Mouse (Mus musculus): ENCODE results near the gene Ehbp1. TPM values are rescaled to one million over a fixed set of nuclear protein-coding genes. Genes with fewer than 3 reads are reported as not detected.

Gene Ehbp1
- total RNA-seq, 1 experiment from 2014 or later, result 29.1 TPM

DNA sequence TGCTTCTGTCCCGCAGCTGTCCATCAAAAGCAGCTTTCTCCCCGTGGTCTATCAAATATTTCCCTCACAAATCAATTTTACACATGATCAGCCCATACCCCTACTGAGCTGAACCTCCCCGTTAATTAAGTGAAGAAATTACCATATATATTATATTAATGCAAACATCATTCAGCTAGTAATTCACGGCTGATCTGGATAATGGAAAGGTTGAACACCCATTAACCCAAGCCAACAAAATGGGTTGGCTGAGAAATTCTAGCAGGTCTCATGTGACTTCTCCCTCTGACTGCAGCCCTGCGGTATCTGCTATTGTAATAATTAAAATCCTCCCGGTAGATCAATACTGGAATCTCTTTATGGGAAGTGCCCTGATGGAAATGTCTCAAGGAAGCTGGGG, 286.2 kb downstream of the Ehbp1 start:
- DNase-seq, result no peak

DNA sequence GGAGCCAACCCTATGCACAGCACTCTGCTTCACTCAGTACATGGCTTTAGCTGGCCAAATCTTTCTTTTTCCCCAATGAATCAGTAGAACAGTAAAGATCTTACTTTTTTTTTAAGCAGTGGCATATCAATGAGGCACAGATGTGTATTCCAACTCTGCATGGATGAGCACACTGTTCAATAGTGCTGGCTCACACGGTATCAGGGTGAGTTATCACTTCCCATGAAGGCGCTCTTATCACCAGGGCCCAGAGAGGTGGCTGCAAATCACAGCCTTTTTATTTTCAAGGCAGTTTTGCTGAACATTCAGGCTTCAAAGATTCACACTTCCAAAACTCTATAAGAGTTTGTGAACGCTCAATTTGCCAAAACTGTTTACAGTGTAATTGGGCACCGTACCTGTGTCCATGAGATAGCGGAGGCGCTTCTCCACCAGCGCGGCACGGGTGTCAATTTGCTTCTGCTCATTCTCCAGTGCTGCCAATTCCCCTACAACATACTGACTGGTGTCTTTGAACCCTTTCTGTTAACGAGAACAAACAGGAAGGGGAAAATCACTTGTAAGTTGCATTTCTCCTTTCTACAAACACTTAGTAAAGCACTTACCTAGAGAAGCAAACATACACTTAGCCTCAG, 288.9 kb downstream of the Ehbp1 start:
- no peak for DNase-seq

DNA sequence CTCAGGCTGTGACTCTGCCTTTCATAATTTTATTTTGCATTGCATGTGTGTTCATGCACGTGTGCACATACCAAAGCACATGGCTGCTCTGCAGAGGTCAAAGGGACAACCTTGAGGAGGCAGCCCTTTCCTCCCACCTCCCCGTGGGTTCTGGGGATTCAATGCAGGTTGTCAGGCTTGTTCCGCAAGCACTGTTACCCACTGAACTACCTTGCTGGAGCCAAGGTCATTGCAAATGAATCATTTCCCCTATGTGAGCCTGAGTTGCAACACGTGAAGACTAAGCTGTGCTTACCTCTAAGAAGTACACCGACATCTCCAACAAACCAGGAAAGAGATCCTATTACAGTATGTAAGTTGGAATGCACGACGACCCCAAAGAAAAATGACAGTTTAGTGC, 291.2 kb downstream of the Ehbp1 start:
- no peak for DNase-seq

DNA sequence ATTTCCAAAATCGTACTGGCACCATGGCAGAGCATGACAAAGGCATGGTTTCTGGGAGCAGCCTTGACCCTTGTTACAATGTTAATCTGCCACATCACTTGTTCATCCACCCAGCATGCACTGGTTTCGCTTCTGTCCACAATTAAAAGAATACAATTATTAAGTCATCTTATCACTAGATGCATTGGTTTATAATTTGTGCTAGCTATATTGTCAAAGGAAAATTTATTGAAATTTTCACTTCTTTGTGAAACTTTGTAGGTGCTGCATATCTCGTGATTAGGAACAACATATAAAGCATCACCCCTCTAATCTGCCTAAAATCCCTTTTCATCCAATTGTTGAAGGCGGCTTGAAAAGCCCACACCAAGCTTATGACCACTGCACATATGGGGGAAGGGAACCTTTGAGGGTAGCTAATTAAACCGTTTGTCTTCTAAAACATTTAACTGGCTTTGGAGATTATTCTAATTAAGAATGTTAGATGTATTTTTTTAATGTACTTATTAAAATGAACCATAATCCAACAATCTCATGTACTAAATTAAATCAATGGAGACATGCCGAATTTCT, 302.2 kb downstream of the Ehbp1 start:
- no peak for DNase-seq

DNA sequence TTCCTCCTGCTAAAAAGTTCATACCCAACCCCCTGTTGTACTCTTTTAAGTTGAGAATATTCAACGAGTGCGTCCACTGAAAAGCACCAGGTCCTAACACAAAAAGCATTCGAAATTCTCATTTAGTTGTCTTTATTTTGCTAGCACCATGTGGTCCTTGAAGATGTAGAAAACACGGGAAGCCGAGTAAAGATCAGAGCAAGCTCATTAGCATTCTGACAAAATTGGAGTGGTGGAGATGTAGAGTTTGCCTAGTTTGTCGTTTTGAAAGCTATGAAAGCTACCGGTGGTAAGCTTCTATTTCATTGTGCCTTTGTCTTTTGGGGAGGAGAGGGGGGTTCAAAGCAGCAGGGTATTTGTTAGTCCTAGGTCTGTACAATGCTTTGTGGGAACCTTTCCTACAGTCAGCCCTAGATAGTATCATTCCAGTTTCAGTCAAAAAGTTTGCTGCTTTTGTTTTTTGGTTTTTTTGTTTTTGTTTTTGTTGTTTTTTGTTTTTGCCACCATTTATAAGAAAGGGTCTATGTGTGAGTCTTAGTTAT, 307.5 kb downstream of the Ehbp1 start:
- no peak for DNase-seq

DNA sequence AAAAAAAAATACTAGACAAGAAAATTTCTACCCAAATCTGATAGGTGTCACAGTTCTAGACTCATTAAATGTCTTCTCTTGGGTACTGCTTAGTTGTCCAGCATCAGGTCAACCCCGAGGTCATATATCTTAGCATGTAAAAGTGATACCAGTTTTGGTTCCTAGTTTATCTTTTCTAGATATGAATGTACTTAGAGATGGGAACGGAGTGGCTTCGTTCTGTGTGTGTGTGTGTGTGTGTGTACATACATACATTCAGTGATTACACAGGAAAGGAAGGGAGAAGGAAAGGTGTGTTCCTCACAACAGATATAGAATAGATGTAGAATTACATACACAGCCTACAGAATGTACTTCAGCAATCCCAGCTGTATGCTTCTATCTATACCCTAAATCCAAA, 308.5 kb downstream of the Ehbp1 start:
- DNase-seq, result no peak

DNA sequence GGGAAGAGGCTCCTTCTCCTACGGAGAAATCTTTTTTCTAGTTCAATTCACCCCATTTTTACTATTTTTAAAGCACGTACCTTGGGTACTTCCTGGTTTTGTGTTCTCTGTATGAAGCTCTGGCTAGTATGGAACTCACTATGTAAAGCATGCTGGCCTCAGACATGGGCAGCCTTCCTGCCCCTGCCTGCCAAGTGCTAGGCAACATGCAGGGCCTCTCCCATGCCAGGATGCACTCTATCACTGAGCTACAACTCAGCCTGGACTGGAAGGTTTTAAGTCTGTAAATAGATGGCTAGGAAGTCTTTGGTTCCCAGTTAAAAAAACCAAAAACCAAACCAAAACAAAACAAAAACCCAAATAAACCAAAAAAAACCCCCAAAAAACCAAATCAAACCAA, 321.5 kb downstream of the Ehbp1 start:
- no peak for DNase-seq

DNA sequence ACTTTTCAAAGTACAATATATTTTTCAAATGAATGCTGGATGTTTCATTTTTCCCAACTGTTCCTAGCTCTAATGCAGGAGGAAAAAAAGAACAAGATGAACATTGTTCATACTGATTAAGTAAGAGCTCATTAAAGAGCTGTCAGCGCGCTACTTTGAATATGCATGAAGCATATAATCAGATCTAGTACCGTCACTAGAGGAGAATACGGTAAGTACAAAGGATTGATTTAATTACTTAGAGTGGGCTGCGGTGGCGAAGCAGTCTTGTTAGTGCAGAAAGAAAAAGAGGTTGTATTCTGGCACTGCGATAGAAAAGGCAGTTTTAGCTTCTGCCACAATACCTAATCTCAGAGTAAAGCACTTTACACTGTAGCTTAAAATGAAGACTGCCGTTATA, 324.6 kb downstream of the Ehbp1 start:
- no peak for DNase-seq

DNA sequence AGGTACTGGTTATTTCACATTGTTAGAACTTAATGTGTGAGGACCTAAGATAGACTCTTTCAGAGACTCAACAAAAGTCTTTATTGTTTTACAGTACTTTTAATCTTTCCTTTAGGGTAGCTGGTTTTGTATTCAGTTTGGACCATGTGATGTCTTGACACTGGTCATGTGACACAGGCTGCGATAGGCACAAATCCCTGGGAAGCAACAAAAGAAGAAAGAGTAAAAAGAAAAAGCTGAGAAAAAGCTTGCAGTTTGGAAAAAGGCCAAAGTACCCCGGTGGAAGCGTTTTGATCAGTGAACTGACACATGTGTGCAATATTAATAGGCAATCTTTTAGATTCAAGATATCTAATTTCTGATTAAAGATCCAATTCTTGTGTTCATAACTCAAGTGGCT, 325.8 kb downstream of the Ehbp1 start:
- DNase-seq, result no peak

DNA sequence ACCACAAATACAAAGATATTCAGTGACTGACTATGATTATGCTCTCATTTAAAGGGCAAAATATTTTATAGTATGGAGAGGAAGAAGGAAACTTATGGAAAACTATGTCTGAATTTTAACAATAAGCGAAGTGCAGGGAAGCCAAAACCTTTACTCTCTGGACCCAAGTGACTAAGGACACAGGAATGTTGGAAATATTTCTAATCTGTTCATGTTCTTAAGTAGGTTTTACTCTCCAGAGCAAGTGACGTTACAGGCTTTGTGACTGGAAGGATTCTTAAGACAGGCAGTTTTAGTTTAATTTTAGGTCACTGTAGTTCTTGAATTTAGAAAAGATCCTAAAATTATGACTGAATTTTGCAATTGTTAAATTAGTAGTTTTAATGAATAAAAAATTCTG, 333.3 kb downstream of the Ehbp1 start:
- DNase-seq, result no peak

DNA sequence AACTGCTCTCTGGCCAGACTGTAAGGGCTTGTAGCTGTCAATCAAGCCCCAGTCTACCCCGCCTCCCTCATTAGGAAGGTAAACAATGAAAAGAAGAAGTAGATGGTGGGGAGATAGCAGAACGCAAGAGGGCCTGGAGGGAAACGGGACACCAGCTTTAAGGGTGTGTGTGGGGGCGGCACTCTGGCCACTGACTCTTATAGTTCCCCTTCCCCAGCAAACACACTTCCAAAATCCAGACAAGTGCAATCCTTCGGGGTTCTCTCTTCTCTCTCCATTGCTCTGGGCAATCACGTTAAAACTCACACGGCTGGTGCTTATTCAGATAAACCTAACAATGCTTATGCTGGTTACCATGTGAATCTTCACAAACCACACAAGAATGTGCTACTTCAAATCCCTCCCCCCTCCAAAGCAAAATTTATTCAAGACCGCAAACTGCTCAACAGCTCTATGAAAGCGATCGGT, 333.9 kb downstream of the Ehbp1 start:
- DNase-seq, result no peak

DNA sequence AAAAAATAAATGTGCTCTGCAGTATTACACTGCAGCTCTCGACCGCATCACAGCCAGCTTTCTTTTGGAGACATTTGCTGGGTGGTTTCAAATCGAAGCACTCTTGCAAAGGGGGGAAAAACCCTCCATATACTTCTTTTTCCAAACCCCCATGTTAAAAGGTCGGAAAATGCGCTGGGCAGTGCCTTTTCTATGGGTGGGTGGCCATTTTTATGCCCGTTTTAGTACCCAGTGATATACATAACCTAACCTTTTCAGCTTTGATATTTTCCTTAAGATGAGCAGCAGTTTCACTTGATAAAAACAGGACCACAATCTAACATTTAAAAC, 334.3 kb downstream of the Ehbp1 start:
- no peak for DNase-seq

DNA sequence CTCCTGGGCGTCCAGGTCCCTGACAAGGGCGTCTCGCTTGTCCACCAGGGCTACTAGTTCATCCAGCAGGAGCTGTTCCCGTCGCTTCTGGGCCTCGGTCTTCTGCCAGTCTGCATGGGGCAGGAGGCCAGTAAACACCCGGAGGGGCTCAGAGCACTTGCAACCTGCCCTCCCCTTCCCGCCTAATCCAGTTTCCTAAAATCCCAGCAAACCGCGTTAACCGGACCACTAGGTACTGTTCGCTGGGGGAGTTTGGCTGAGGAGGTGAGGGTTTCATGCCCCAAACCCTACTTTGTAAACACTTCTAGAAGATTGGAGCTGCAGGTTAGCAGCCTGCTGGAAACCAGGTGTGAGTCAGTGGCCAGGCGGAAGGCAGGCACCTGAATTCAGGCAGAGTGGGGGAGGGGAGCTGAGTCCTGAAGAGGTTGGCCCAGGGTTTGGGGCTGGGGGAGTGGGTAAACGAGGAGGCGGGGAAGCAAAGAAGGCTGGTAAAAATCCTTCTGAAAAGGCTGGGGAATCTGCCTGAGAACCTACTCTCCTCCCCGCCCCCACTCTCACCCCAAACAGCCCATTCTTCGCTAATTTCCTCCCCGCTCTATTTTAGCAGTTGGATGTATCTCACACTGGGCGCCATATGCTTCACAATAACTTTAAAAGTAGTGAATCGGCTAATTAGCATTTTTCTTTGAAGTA, 334.9 kb downstream of the Ehbp1 start:
- DNase-seq, result no peak

DNA sequence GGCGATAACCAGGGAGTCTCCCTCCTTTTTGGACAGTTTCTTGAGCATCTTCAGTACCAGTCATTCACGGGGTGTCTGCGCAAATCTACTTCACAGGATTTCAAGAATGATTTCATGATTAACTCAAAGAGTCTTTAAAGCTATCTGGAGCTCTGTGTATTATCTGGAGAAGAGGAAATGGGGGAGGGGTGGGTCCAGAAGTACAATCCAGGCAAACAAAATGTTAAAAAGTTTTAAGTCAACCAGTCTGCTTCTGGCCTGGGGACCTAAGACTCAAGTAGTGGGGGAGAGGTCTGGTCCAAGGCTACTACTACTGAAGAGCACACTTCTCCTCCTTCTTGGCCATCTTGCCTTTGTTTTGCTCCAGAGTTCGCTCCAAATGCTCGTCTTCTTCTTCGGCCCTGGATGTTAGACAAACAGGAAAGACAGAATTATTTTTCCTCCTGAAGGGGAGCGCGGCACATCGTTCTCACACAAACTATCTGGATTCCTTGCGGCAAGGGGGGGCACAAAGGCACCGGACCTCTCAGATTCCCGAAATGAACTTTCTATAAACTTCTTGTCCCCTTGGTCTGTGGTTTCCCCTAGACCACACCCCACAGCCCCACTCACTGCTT, 335.5 kb downstream of the Ehbp1 start:
- no peak for DNase-seq

DNA sequence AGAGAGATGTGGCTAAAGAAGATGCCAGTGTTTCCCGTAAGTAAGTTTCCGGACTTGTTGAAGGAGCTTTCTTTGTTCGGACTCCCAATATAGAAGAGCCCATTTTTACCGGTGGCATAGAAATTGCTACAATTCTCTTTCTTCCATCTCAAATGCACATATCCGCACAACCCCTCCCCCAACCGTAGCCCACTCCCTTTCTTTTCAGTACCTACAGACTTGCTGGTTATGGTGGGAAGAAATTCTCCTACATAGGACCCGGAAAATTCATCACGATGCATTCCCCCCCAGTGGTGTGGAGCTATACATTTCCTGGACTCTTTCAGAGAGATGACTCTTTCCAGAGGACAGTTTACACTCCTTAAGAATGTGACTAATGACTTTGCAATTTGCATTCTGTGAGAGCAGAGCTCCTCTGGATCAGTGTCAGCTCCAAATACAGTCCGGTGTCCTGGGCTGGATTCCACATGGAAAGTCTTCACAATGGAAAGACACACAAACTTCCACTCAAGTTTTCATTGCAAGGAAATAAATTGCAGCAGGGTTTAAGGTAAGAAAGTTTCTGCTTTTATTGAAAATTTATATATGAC, 336.7 kb downstream of the Ehbp1 start:
- no peak for DNase-seq

DNA sequence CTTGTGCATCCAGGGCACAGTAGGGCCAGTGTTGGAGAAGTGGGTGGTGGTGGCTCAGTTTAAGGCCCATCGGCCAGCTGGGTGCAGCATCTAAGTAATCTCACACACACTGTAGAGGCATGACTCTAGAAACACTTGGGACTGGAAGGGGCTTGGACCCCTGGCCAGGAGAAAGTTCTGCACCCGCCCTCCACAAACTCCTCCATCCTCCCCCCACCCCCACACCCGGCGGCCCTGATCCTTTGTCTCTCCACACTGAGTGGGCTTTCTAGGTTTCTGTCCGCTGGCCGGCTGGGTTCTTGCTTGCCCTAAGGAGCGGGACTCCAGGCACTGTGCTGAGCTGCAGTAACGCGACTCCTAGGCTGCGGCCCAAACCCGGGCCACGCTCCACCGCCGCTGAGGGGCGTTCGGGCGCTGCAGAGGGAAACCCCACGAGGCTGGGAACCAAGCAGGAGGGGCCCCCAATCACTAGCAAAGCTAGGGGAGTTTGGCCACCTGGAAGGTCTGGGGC, 337.7 kb downstream of the Ehbp1 start:
- DNase-seq, result no peak

DNA sequence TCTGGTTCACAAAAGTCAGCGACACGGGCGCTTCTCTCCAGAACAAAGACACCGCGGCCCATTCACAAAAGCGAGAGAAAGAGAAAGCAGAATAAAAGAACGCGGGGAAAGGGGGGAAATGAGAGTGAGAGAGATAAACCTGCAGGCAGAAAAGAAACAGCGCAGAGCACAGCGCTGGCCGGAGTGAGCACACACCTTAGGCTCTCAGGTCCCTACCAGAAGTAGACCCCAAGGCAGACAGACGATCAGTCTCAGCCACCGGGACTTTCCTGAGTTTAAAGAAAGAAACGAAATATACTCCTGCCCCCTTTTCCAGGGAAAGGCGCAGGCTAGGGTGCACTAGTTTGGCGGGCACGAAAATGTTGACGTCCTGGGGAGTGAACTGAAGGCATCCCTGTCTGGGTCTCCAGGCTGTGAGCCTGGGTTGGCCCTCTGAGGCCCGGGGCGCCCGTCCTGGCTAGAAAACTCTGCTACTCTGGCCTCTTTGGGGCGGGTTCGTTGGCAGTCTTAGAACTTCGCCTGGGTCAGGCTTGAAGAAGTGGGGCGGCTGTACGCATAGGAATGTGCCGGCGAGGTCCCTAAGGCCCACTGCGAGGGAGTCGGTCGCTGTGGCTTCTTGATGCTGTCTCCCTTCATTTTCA, 338.6 kb downstream of the Ehbp1 start:
- DNase-seq, result no peak

DNA sequence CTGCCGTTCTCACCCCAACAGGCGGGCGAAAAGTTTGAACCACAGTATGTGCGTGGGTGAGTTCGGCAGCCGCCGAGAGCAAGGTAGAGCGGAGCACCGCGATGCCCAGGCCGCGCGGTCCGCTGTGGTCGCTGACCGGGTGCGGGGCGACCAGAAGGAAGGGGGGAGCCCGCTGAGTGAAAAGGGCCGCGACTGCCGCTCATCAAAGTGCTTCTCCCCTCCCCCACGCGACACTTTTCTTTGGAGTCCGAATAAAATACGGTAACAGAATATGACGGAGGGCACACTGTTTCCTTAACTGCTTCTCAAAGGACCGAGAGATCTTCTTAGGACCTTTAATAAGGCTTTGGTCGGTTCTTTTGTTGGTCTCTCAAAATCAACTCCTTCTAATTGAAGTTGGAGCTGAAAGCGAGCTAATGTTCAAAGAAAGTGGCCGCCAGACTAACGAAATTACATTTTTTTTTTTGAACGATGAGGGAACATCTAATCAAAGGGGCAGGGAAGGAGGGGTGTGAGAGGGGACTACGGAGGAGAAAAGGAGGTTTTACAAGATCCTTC, 339.2 kb downstream of the Ehbp1 start, which contains the start of gene Otx1:
TSS of gene Otx1 (minus strand) at position 115 of the 558 bp plus-strand sequence.
- DNase-seq, result no peak

DNA sequence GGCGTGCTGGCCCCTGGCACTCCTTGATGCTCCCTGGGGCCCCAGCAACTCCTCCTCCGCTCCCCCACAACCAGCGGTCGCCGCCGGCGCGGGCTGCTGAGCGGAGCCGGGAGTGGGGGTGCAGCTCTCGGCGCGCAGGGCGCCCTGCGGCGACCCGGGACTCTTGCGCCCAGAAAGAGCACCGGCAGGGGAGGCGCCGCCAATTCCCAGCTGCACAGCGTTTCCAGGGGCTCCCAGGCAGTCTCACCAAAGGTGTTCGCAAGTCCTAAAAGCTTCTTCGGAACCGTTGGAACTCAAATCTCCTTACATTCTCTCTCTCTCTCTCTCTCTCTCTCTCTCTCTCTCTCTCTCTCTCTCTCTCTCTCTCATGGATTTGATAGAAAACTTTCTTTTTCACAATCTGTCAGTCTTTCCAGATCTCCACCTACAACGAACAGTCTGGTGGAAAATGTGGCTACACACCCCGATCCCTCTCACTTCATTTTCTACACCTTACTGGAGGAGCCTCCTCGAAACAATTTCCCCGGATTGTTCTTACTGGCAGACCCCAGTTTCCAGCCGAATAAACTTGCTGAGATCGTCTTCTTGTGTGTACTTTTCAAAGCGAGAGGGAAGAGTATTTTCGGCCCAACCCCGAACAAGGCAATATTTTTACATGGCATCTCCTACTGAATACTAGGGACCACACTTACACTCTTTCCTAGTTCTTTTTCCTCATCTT, 339.9 kb downstream of the Ehbp1 start:
- no peak for DNase-seq

DNA sequence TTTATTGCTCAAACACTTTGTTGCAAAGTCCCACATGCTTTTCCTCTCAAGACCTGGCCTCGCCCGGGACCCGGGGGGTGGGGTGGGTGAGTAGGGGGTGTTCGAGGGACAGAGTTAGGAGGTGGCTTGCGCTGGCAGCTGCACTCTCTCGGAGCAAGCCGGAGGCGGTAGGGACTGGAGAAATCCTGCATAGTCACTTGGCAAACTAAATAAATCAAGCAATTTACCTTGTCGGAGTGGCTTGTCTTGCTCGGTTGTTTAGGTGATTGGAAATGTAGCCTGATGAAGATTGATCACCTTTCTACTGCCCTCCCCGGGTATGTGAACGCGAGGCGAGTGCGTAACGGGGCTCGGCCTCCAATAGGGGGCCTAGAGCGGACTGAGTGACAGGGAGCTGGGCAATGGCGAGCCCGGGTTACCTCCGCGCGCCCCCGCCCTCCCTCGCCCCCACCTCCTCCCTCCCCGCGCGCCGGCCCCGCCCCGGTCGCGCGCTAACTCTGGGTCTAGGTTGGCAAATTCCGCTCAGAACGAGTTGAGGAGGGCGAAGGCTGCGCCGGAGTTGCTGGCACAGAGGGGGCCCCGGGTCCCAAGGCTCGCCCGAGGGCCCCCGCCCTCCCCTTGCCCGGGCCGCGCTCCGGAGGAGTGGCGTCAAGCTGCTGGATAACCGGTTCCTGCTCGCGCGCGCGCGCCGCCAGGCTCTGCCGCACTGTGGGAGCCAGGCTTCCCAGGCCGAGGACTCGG, 340.6 kb downstream of the Ehbp1 start:
- DNase-seq, result peak; percentile 41
